Mouse (Mus musculus) ES-E14 (cell line): Measurements from ENCODE around the gene Nav3.

Source experiments
- HCFC1 ChIP-seq: IDR thresholded peaks from 2 replicates; pipeline ENCODE4 v1.6.1; 2012; ENCODE audit warnings: low read length, inconsistent platforms, borderline replicate concordance; ENCODE audit not compliant: insufficient read depth
- MAFK ChIP-seq: IDR thresholded peaks from 2 replicates; pipeline ENCODE4 v1.6.1; 2014; ENCODE audit warnings: mild to moderate bottlenecking, low read depth, low read length, inconsistent platforms; ENCODE audit not compliant: insufficient read depth

- no peak for TF ChIP-seq HCFC1
- no peak for TF ChIP-seq MAFK
These were observed 24.9 kb downstream of the Nav3 start for GRCm38 (mm10) chr10:110431078-110431477.
